Mouse (Mus musculus) lung, embryonic 14.5 days (tissue): ENCODE data around the gene Ptov1. TPM values are rescaled to one million over a fixed set of nuclear protein-coding genes. Genes with fewer than 3 reads are reported as not detected.
"Not testable (repeated sequence)": the region's sequence is repeated elsewhere in the genome, so short reads cannot be mapped to it uniquely, and the experiment has no call there.

ENCODE experiments used
- ATAC-seq: fragments of 200-750 bp; cut with Nextera tagmentation; 2 replicates; pipeline ENCODE4 v1.8.0; 2017; ENCODE audit warnings: mild to moderate bottlenecking, moderate TSS enrichment, moderate library complexity; ENCODE audit not compliant: insufficient read depth
- DNase-seq: peaks from one replicate; pipeline ENCODE4 v3.0.0-alpha.2; 2015
- H3K27ac ChIP-seq: fragments of 300-500 bp; sonication (generic); 2 replicates; pipeline ENCODE4 v1.5.1; 2014; ENCODE audit warnings: low read depth, mild to moderate bottlenecking, moderate library complexity
- H3K27me3 ChIP-seq: fragments of 300-500 bp; sonication (generic); 2 replicates; pipeline ENCODE4 v1.6.1; 2014; ENCODE audit warnings: low read length, control low read depth; ENCODE audit not compliant: insufficient read depth
- H3K36me3 ChIP-seq: fragments of 300-500 bp; sonication (generic); 2 replicates; pipeline ENCODE4 v1.6.1; 2014; ENCODE audit warnings: control low read depth; ENCODE audit not compliant: insufficient read depth
- H3K4me1 ChIP-seq: fragments of 300-500 bp; sonication (generic); 2 replicates; pipeline ENCODE4 v1.6.1; 2014; ENCODE audit warnings: antibody characterized with exemption, control low read depth; ENCODE audit not compliant: insufficient read depth
- H3K4me2 ChIP-seq: fragments of 300-500 bp; sonication (generic); 2 replicates; pipeline ENCODE4 v1.6.1; 2014; ENCODE audit warnings: mild to moderate bottlenecking
- H3K4me3 ChIP-seq: fragments of 300-500 bp; sonication (generic); 2 replicates; pipeline ENCODE4 v1.5.1; 2014; ENCODE audit warnings: low read depth, low read length
- H3K9ac ChIP-seq: fragments of 300-500 bp; sonication (generic); 2 replicates; pipeline ENCODE4 v1.6.1; 2014
- H3K9me3 ChIP-seq: fragments of 300-500 bp; sonication (generic); 2 replicates; pipeline ENCODE4 v1.6.1; 2016; ENCODE audit warnings: low read depth, low read length, control low read depth
- CTCF ChIP-seq: IDR thresholded peaks from 2 replicates; pipeline ENCODE4 v1.5.1; 2016; ENCODE audit warnings: antibody characterized with exemption, low read depth
- WGBS: fragments of 180-500 bp; shearing (Covaris S2); extraction: QIAGEN DNeasy Blood & Tissue Kit; methylation state at CpG from one replicate; pipeline ENCODE4 v1.1.7; 2014; 5-methylcytosine and 5-hydroxymethylcytosine counted together
- polyA plus RNA-seq: library from polyadenylated mRNA; unstranded; fragments of >200 nt; fragmentation: Nextera tagmentation; extraction: Ambion mirVana; gene quantifications from 2 replicates; pipeline ENCODE4 v1.2.1, GENCODE M21; 2014

The Ptov1 gene
- polyA plus RNA-seq, 1 experiment from 2014 or later, result 443 TPM

GRCm38 (mm10) chr7:44890180-44890579, 20.6 kb upstream of the Ptov1 start:
- Histone ChIP-seq H3K4me2 (no peak overlapping the region; the same call in 1 of the 2 replicates), H3K27ac (no peak overlapping the region), H3K4me3 (no peak overlapping the region), H3K36me3 (peaks cover 41% of the 10 kb centered on the region), H3K9me3 (no peaks in the 10 kb centered on the region), H3K9ac (no peak overlapping the region), H3K27me3 (no peaks in the 10 kb centered on the region), H3K4me1 (peaks cover 15% of the 10 kb centered on the region)
- no peak for ATAC-seq
- WGBS, result 73% methylated on average over 6 of the region's 7 CpGs
- no peak for TF ChIP-seq CTCF
- DNase-seq, result no peak

DNA sequence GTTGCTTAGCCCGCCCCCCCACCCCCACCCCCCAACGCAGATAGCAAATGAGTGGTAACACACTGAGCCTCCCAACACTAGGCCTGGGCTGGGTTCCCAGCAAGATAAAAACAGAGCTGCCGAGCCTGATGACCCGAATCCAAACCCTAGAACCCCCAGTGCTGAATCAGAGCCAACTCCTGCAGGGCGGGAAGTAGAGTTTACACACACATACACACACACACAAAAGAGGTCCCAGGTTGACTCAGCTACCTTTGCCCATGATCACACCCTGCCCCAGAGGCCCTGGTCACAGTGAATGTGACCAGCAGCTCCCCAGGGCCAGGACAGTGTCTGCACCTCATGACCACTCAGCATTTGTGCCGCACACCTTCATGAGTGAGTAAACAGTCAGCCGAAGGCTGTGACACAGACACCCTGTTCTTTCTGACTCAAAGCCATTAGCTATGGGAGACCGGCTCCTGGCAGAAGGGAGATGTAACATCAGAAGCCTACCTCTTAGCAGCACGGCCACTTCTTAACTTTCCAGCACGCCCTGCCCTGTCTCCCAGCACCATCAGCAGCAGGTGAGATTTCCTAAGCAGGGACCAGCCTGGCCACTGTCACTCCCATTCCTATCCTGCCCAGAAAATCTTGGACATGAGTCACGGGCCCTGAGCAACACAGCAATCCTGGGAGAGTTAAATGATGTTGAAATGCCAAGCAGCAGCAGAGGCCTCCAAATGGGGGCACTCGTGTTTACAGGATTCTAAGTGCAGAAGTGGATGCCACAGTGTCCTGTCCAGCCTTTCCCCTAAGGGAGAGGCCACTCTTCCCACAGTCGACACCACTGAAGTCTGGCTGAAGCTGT, 18.9 kb upstream of the Ptov1 start:
- no peak overlapping the region for H3K4me2 ChIP-seq
- no peak for ATAC-seq
- 83% methylated on average over 13 of the region's 13 CpGs for WGBS

GRCm38 (mm10) chr7:44886964-44887363, 17.4 kb upstream of the Ptov1 start:
- ATAC-seq, result no peak
- H3K9ac ChIP-seq, result no peak overlapping the region

More for the DNA sequence above, 18.9 kb upstream of the Ptov1 start:
- TF ChIP-seq CTCF, result no peak
- Histone ChIP-seq H3K9me3 (no peaks in the 10 kb centered on the region), H3K9ac (no peak overlapping the region), H3K4me3 (no peak overlapping the region), H3K27me3 (no peaks in the 10 kb centered on the region), H3K4me1 (peaks cover 9% of the 10 kb centered on the region), H3K27ac (no peak overlapping the region), H3K36me3 (peaks cover 55% of the 10 kb centered on the region)
- DNase-seq, result no peak

DNA sequence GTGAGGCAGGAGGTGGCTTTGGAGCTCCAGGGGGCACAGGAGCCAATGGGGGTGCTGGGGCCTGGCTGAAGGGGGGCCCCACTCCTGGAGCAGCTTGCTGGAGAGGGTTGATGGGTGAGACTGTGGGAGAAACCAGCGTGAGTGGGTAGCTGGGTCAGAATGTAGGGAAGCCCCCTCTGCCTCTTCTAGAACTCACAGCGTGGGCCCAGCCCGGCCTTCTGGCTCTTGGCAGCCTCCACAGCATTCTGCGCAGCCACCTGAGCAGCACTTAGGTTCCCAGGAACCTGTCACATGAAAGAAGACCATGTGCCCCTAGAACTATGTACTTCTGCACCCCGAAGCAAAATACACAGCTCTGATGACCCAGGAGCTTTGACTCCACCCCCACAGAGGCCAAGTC, 15.0 kb upstream of the Ptov1 start:
- Histone ChIP-seq H3K36me3 (peaks cover 90% of the 10 kb centered on the region), H3K9ac (no peak overlapping the region), H3K27me3 (no peaks in the 10 kb centered on the region), H3K4me2 (no peak overlapping the region), H3K4me3 (no peak overlapping the region), H3K4me1 (no peaks in the 10 kb centered on the region), H3K27ac (no peak overlapping the region), H3K9me3 (no peaks in the 10 kb centered on the region)
- no peak for TF ChIP-seq CTCF
- WGBS, result 95% methylated on average over 5 of the region's 5 CpGs
- DNase-seq (no peak), ATAC-seq (no peak)

More at GRCm38 (mm10) chr7:44886964-44887363, 17.4 kb upstream of the Ptov1 start:
- no peak overlapping the region for H3K4me2 ChIP-seq
- no peak overlapping the region for H3K4me3 ChIP-seq
- no peak for TF ChIP-seq CTCF
- H3K9me3 ChIP-seq, result no peaks in the 10 kb centered on the region
- H3K4me1 ChIP-seq, result peaks cover 4% of the 10 kb centered on the region; the same call in 1 of the 2 replicates
- 80% methylated on average over 7 of the region's 7 CpGs for WGBS
- H3K36me3 ChIP-seq, result peaks cover 69% of the 10 kb centered on the region
- DNase-seq, result no peak
- H3K27me3 ChIP-seq, result no peaks in the 10 kb centered on the region
- no peak overlapping the region for H3K27ac ChIP-seq

GRCm38 (mm10) chr7:44883036-44883435, 13.4 kb upstream of the Ptov1 start:
- Histone ChIP-seq H3K4me3 (no peak overlapping the region), H3K9me3 (no peaks in the 10 kb centered on the region), H3K9ac (no peak overlapping the region), H3K27ac (no peak overlapping the region), H3K36me3 (peaks cover 90% of the 10 kb centered on the region), H3K4me2 (no peak overlapping the region), H3K27me3 (no peaks in the 10 kb centered on the region), H3K4me1 (no peaks in the 10 kb centered on the region)
- WGBS, result 98% methylated on average over 3 of the region's 3 CpGs
- ATAC-seq (no peak), DNase-seq (no peak)
- no peak for TF ChIP-seq CTCF

GRCm38 (mm10) chr7:44877833-44878232, 8.2 kb upstream of the Ptov1 start:
- Histone ChIP-seq H3K4me1 (no peaks in the 10 kb centered on the region), H3K27me3 (no peaks in the 10 kb centered on the region), H3K4me2 (no peak overlapping the region), H3K9ac (no peak overlapping the region), H3K9me3 (no peaks in the 10 kb centered on the region), H3K27ac (no peak overlapping the region), H3K4me3 (no peak overlapping the region), H3K36me3 (peaks cover 67% of the 10 kb centered on the region)
- TF ChIP-seq CTCF, result no peak
- ATAC-seq (no peak), DNase-seq (no peak)
- 84% methylated on average over 14 of the region's 14 CpGs for WGBS

DNA sequence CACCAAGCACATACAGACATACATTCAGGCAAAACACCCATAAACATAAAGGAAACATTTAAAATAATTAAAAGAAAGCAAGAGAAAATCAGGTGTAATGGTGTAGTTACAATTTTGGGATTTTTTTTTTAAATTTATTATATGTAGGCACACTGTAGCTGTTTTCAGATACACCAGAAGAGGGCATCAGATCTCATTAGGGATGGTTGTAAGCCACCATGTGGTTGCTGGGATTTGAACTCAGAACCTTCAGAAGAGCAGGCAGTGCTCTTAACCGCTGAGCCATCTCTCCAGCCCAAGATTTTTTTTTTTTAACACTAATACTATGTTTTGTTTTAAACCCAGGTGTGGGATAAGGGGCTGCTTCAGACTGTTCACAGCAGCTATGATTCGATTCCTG, 2.2 kb upstream of the Ptov1 start:
- not testable (repeated sequence) for H3K36me3 ChIP-seq, DNase-seq, H3K9me3 ChIP-seq, H3K27ac ChIP-seq, H3K4me2 ChIP-seq, H3K4me3 ChIP-seq, ATAC-seq, H3K9ac ChIP-seq, H3K27me3 ChIP-seq
- 86% methylated on average over 2 of the region's 2 CpGs for WGBS
- H3K4me1 ChIP-seq, result peaks cover 16% of the 10 kb centered on the region
- TF ChIP-seq CTCF, result peak; percentile 11; the same call in 1 of the 2 replicates
